Mouse (Mus musculus) lung, adult 2 months (tissue): ENCODE measurements around the gene Abcf1.

Source experiments
- CTCF ChIP-seq: fragments of 200-500 bp; IDR thresholded peaks from 2 replicates; pipeline ENCODE4 v1.5.1; 2011; ENCODE audit warnings: mild to moderate bottlenecking, low read length, control low read depth; ENCODE audit not compliant: insufficient read depth
- POLR2A ChIP-seq: fragments of 200-500 bp; IDR thresholded peaks from 2 replicates; pipeline ENCODE4 v1.6.1; 2011; ENCODE audit warnings: low read depth, mild to moderate bottlenecking, control low read depth, low read length, borderline replicate concordance; ENCODE audit errors: extremely low read depth

DNA sequence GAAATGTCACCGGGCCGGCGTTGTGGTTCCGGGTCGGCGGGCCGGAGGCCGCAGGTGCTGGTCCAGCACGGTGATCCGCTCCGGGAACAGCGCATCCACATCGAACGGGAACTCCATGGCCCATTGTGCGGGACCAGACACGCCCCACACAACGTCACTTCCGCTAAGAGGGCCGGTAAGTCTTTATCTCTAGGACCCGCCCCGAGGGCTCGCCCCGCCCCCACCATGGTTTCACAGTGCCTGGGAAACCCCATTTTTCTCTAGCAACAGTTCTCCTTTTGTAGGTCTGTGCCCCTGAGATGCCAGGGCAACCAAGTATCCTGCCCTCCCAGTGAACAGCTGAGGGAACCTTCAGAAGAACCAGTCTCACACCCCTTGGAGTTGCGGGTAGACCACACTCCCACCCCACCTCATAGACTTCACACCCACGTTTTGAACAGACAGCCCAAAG, 59.6 kb downstream of the Abcf1 start, which contains the start of gene Atat1:
- TF ChIP-seq POLR2A: peak; percentile 74; the same call in 1 of the 2 replicates
- TF ChIP-seq CTCF: no peak
